Mouse (Mus musculus) spleen, embryonic (tissue): ENCODE measurements around the gene Rps11.
"Not testable (repeated sequence)": the region's sequence is repeated elsewhere in the genome, so short reads cannot be mapped to it uniquely, and the experiment has no call there.

Source experiments
- CTCF ChIA-PET: fragments of 350-600 bp; sonication (Branson Sonifier 250); formaldehyde crosslinking; loops from one replicate; lab custom pipeline; 2022; lab: Charles Lee

The Rps11 gene

DNA sequence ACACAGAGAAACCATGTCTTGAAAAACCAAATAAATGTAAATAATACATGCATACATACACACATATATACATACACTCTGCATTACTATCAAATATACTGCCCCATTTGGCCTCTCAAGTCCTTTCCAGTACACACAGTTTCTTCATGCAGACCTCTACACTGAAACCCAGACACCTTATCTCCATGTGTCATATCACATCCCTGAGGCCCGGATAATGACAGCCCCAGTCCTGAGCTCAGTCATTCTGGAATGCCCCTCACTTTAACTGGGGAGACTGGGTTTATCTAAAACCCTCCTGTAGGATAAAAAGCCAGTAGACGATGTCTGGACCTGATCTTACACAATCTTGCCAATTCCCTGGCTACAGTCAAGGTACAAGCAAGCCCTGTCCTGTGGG lies 10.8 kb downstream of the Rps11 start:
- CTCF ChIA-PET: no interaction called here

DNA sequence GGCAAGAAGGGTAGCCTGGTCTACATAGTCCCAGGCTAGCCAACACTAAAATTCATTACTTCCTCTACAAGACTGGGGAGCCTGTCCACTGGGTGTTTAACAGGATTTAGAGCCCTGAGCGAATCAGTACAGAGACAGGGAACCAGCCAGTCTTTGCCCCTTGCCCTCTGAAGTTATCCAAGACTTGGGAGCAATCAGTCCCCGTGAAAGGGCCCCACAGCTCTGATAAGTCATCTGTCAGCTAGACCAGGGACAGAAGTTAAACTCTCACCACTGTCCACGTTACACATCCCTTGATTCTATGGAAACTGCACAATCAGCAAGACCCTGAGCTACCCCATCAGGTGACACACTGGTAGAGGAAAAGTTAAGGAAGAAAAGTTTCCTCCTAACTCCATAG lies 11.7 kb downstream of the Rps11 start:
- CTCF ChIA-PET: no interaction called here

DNA sequence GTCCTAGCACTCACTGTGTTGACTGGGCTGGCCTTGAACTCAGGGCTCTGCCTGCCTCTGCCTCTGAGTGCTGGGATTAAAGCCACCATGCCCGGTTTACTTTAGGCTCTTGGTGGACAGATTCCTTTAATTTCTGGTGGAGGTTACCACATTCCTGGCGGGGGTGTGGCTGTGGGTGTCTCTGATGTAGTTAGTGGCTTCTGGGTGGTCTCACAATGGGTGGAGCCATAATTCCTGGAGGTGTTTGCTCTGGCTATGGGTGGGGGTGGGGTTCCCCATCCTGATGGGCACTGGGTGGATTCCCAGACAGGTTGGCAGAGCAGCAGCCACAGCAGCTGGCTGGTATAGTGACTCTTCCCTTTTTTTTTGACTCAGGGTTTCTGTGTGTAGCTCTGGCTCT lies 12.3 kb downstream of the Rps11 start:
- CTCF ChIA-PET: no interaction called here

DNA sequence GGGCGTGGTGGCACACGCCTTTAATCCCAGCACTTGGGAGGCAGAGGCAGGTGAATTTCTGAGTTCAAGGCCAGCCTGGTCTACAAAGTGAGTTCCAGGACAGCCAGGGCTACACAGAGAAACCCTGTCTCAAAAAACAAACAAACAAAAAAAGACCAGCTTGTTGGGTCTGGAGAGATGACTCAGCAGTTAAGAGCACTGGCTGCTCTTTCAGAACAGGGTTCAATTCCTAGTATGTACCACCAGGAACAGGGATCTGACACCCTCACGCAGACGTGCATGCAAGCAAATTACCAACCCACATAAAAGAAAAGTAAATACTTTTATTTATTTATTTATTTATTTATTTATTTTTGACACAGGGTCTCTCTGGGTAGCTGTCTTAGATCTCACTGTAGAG lies 14.2 kb downstream of the Rps11 start:
- CTCF ChIA-PET: not testable (repeated sequence)

DNA sequence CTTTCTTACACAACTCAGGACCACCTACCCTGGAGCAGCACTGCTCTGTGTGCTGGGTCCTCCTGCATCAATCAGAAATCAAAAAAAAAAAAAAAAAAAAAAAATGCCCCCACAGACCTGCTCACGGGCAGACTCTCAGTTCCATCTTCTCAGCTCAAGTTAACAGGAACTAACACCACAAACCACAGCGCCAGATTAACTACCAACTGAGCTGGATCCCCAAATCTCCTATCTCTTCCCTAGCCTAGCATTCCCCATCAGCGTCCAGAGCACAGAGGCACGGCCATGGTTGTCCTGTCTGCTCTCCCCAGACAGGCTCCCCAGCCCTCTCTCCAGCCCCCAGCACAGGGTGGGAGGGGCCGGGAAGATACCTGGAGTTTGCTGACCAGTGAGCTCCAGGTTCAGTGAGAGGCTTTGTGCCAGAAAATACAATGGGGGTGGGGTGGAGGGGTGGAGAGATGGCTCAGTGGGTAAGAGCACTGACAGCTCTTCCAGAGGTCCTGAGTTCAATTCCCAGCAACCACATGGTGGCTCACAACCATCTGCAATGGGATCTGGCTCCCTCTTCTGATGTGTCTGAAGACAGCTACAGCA lies 17.1 kb downstream of the Rps11 start:
- CTCF ChIA-PET: interaction anchor here (0.7 kb wide), 1 partner anchor 31 kb away, joined by 3 read pairs; no protein-coding TSS in a partner anchor

DNA sequence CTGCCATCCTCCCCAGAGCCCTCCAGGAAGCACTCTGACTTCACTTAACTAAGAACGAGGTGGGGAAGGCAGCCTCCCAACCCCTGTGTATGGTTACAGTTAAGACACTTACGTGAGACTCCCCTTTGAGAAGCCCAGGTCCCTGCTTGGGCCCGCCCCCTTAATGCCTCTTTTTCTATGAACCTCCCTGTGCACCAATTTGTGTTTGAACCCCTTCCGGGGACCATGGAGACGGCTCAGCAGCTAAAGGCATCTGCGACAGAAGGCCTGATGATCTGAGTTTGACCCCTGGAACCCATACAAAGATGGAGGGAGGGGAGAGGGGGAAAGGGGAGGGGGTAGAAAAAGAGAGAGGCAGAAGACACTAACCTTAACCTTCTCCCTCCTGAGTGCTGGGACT lies 17.8 kb downstream of the Rps11 start:
- CTCF ChIA-PET: interaction anchor here (0.8 kb wide), 1 partner anchor 10 kb away, joined by 5 read pairs; no protein-coding TSS in a partner anchor

DNA sequence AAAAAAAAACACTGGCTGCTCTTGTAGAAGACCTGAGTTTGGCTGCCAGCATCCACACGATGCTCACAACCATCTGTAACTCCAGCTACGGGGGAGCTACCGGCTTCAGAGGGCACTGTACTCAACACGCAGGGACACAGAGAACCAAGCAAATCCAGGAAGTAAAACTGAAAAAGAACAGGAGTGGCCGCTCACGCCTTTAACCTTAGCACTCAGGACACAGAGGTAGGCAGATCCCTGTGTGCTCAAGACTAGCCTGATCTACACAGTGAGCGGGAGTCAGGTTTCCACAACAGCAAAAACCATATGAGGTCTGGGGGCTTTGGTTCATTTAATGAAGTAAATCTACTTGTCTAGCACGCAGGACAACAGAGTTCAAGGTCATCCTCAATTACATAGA lies 18.7 kb downstream of the Rps11 start:
- CTCF ChIA-PET: no interaction called here

DNA sequence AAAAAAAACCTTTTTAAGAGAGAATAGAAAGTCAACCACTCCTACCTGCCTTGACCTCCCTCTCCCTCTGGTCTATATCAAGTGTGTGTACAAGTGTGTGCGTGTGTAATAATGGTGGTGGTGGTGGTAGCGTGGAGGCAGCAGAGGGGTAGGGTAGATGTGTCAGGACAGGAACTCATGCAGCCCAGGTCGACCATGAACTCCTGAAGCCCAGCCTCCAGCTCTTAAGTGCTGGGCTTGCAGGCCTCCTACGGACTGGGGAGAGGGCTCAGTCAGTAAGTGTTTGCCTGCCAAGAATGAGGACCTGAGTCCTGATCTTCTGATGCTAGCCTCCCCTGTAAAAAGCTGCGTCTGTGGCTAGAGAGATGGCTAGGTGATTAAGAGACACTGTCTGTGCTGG lies 19.3 kb downstream of the Rps11 start:
- CTCF ChIA-PET: no interaction called here

DNA sequence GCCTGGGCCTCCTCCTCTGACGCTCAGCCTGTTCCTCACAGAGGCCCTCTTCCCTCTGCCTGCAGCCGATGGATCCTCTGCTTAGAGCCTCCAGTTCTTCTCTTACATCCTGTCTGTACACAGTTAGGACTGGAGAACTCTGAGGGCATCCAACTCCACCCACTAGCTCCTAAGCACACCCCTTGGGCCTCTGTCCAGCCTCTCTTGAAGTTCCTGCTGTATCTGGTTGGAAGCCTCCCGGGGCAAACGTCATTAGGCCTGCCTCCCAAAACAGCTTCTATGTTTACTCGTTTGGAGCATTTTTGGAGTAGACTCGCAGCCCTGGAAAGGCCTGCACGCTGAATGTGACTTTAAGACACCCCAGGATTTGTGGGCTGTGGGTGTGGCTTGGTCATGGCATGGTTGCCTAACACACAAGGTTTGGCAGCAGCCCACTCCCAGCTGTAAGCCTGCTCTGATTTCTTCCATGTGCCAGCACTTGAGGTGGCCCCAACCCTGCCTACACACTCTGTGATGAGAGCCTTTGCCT lies 20.5 kb downstream of the Rps11 start, which contains the start of gene Fcgrt:
Fcgrt (minus strand) TSS at position 200 of the 529 bp plus-strand sequence.
- CTCF ChIA-PET: no interaction called here

DNA sequence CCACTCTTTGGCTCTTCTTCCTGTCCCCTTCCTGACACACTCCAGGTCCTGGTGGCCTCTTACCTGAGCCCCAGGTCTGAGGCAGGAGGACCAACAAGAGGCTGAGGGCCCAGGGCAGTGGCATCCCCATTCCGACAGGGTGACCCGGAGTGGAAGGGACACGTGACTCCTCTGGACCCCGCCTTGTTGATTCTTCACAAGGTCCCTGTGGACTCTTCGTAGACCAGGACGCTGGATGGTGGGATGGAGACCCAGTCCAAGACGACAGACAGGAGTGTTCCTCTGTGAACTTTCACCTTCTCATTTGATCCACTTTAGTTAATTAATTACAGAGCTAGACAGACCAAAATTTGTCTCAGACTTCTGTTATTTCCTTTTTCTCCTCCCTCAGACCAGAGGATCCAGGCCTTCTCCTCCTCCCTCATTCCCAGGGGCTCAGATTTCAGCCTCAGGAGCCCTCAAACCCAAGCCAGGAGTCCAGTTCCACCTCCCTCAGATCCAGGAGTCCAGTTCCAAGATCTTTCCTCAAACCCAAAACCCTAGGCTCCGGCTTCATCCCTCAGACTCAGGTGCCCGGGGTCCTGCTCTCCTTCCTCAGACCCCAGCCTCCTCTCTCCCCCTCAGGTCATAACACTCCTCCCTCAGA lies 21.2 kb downstream of the Rps11 start:
- CTCF ChIA-PET: no interaction called here

DNA sequence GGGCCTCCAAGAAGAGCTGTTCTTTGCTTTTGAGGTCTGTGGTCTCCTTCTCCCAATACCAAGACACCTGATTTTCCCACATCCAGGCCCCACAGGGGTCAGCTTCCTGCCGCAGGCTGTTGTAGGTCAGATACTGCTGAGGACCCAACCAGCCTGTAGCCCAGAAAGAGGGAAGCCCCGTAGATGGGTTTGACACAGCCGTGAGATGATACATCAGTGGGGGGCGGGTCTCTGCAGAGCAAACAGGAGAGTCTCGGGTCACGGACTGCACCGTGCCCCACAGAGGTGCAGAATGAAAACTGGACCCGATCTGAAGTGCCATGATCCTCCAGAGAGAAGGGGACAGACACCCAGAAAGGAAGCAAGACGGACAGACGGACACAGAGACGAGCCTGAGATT lies 21.8 kb downstream of the Rps11 start:
- CTCF ChIA-PET: no interaction called here

DNA sequence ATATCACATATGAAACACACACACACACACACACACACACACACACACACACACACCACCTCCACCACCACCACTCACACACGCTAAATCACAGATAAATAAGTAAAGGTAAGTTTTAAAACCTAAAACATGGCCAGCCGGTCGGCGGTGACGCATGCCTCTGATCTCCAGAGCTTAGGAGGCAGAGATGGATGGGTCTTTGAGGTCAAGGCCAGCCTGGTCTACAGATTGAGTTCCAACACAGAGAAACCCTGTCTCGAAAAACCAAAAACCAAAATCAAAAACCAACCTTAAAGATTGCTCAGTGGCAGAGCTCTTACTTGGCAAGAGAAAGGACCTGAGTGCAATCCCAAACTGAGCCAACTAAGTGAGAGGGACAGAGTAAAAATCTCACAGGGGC lies 24.2 kb downstream of the Rps11 start:
- CTCF ChIA-PET: no interaction called here

DNA sequence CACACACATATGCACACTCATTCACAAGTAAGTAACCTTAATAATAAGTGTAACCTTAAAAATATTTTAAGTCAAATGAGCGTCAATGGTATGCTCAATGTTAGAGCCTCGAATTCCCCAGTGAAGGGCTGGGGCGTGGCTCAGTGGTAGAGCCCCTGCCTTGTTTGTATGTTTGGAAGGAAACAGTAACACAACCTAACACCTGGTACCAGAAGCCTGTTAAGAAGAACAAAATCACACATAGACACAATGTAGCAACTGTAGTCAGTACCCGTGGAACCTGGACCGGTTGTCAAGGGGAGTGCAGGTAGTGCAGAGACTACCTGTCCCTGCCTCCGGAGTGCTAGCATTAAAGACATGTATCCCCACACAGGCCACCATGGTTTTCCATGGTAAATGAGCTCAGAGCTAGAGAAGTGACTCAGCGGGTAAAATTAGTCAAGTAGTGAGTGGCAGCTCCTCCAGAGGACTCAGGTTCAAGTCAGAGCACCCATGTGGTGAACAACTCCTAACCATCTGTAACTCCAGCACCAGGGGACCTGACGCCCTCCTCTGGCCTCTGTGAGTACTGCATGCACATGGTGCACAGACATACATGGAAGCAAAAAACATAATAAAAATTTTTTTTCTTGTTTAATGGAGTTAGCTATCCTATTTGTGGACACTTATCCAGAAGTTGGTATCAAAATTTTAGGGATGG lies 25.5 kb downstream of the Rps11 start:
- CTCF ChIA-PET: no interaction called here

DNA sequence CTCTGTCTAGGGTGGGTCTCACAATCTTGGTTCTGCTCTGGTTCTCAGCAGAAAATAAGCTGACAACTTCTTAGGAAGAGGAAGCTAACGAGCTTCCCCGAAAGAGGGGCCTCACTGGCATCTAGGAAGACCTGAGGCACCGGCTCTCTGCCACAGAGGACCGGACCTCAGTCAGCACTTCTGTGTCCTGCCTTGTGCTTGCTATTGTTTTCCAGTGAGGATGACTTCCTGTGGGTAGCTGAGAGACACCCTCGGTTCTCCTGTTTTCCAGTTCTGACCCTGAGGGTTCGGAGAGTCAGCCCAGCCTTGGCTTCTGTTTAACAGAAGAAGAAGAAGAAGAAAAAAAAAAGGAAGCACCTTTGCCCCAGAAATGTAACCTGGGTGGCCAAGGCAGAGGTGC lies 26.8 kb downstream of the Rps11 start:
- CTCF ChIA-PET: no interaction called here

DNA sequence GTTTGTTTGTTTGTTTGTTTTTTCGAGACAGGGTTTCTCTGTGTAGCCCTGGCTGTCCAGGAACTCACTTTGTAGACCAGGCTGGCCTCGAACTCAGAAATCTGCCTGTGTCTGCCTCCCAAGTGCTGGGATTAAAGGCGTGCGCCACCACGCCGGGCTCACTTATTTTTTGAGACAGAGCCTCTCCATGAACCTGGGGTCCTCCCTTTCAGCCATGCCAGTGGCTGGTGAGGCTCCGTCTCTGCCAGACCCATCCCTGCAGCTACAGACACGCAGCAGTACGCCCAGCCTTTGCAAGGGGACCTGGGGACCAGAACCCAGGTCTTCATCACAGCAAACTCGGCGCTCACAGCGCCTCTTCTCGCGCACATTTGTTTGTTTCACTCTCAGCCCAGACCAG lies 28.3 kb downstream of the Rps11 start:
- CTCF ChIA-PET: interaction anchor here (0.6 kb wide), 1 partner anchor 10 kb away, joined by 5 read pairs; no protein-coding TSS in a partner anchor

DNA sequence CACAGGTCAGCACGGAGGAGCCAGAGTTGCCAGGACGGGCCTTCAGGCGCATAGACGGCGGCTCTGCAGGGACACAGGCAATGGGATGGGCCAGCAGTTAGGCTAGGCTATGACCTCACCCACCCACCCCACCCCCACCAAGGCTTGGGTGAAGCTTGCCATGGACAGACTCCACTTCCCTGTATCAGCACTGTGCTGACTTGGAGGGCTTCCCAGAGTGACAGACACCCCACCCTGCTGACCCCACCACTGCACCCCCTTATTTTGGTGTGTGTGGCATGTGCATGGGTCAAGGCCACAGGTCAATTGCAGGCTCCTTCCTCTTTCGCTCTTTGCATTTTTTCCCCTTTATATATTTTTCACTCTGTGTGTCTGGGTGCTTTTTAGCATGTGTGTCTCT lies 28.9 kb downstream of the Rps11 start:
- CTCF ChIA-PET: no interaction called here

DNA sequence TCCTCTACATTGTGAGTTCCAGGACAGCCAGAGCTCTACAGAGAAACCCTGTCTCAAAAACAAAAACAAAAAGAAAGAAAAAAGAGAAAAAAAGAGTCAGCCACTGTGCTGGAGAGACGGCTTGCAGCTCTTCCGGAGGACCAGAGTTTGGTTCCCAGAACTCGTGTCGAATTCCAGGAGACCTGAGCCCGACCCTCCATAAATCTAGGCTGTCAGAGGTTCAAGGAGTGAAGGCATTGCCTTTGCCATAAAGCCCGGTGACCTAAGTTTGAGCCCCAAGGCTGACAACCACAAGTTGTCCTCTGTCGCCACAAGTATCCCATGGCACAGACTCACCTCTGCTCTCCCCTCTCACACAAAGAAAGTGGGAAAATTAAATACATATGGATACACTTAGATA lies 30.1 kb downstream of the Rps11 start:
- CTCF ChIA-PET: no interaction called here

DNA sequence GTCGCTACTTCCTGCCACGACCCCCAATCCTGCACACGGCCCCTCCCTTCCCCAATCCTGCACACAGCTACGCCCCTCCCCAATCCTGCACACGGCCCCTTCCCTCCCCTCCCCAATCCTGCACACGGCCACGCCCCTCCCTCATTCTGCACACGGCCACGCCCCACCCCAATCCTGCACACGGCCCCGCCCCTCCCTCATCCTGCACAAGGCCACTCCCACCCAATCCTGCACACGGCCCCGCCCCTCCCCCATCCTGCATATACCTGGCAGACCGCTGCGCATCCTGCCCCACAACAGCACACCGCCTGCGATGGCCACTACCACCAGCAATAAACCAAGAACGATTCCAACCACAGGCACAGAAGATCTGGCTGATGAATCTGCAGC lies 30.7 kb downstream of the Rps11 start:
- CTCF ChIA-PET: interaction anchor here (0.6 kb wide), 1 partner anchor 324 kb away, joined by 6 read pairs; no protein-coding TSS in a partner anchor

DNA sequence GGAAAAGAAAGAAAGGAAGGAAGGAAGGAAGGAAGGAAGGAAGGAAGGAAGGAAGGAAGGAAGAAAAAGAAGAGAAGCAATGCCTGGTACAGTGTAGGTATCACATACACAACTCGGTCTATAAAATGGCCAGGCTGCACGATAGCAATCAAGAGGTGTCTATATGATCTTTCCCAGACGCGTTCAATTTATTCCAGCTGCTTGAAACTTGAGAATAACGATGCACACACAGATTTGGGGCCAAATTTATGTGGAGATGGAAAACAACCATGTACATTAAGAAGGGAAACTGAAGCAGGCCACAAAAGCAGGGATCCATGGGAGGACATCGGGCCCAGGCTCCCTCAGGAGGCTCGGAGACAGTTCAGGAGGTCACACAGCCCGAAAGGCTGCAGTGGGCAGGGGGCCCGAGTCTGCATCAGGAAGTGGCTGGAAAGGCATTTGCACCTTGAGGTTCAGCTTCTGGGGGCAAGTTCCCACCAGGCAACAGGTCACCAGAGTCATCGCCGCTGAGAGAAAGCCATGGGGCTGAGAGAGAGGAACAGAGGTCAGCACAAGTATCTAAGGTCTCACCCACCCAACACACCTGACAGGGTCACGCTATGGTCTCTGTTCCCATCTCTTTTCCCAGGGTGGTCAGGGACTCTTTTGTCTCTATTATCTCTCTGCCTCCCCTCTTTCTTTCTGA lies 31.3 kb downstream of the Rps11 start:
- CTCF ChIA-PET: interaction anchor here (0.6 to 0.7 kb wide), 2 partner anchors 53 to 325 kb away, joined by 6 to 23 read pairs; no protein-coding TSS in a partner anchor

DNA sequence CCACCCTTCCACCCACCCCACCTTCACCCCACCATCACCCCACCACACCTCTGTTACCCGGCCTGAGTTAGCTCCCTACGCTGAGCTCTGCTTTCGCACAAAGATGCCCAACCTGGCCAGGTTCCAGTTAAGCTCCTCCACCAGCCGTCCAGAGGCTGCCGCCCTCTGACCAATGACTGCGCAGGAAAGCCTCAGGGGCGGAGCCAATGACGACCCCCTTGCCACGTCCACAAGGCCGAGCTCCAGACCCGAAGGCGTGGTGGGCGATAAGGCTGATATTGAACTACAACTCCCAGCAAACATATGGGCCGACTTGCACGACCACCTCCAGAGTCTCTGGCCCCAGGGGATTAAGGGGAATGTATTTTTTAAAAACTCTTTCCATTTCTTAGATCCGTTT lies 32.2 kb downstream of the Rps11 start, which contains the start of gene Rcn3:
Rcn3 (minus strand) TSS at position 174 of the 400 bp plus-strand sequence.
- CTCF ChIA-PET: interaction anchor here (0.6 to 0.7 kb wide), 2 partner anchors 46 to 54 kb away, joined by 3 to 23 read pairs; no protein-coding TSS in a partner anchor
